In the genomic region with DNA sequence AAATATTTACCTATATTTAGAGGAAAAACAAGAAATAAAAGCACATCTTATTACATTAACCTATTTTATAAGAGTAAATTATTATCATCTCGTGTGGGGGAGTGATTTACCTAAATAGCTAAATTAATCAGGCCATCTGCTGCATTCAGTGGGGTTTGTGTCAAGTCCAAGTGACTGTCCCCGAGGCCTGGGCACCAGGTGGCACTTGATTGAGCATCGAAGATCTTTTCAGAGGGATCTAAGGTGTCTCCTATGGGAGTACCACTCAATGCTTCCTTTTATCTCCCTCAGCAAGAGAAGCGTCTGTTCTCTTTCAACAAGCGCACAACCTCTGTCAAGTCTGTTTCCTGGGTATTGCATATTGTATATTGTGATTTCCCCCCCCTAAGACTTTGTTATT, we compare ENCODE assay signal across 16 mouse cellular contexts. TPM values are rescaled to one million over a fixed set of nuclear protein-coding genes. Genes with fewer than 3 reads are reported as not detected.
"Had no signal": no experiment of that assay in that cellular context is flagged by ENCODE, and none has a peak within 500 bp of the region (broad histone marks: within the 10 kb centered on the region; RNA-seq: fewer than 3 reads in every experiment).

No protein-coding gene starts in this region.

- ATAC-seq: midbrain, embryonic 15.5 days had no signal

- H3K4me2 ChIP-seq: liver, embryonic 11.5 days; lung, embryonic 14.5 days; midbrain, embryonic 15.5 days; neural tube, embryonic 15.5 days had no signal

- H3K36me3 ChIP-seq: limb, embryonic 10.5 days; midbrain, embryonic 10.5 days; midbrain, embryonic 15.5 days; neural tube, embryonic 15.5 days had no signal

- H3K4me3 ChIP-seq: layer of hippocampus, adult 2 months; limb, embryonic 10.5 days; midbrain, embryonic 10.5 days; midbrain, embryonic 15.5 days; neural tube, embryonic 15.5 days had no signal

- H3K27me3 ChIP-seq: midbrain, embryonic 15.5 days; neural tube, embryonic 15.5 days had no signal

- DNase-seq: kidney, postnatal 10 days; kidney, postnatal 4 days; lung, postnatal 10 days; lung, postnatal 4 days; right cerebral cortex, postnatal 4 days; spleen, adult 18-20 months; thymus, adult 18-20 months; thymus, postnatal 14 days had no signal

- H3K27ac ChIP-seq: layer of hippocampus, adult 2 months; limb, embryonic 10.5 days; midbrain, embryonic 10.5 days; midbrain, embryonic 15.5 days; neural tube, embryonic 15.5 days had no signal

- H3K9ac ChIP-seq: lung, embryonic 14.5 days; midbrain, embryonic 15.5 days; neural tube, embryonic 15.5 days had no signal

- H3K9me3 ChIP-seq: limb, embryonic 10.5 days; midbrain, embryonic 10.5 days; midbrain, embryonic 15.5 days; neural tube, embryonic 15.5 days had no signal

- H3K4me1 ChIP-seq: limb, embryonic 10.5 days; midbrain, embryonic 10.5 days; midbrain, embryonic 15.5 days; neural tube, embryonic 15.5 days had no signal

RNA-seq across cellular contexts. Expression of gene Pard3, which starts 32.2 kb away (rescaled TPM):
- total RNA-seq: megakaryocyte, adult 5-6 weeks had no signal
